Mouse (Mus musculus) bone marrow, adult 2 months (tissue): Measurements from ENCODE around the gene Ncoa1. TPM values are rescaled to one million over a fixed set of nuclear protein-coding genes. Genes with fewer than 3 reads are reported as not detected.
A peak's percentile ranks its signal among the peaks of the same experiment; 100 is the strongest.

Experiments used
- H3K27ac ChIP-seq: fragments of 200-500 bp; 2 replicates; pipeline ENCODE4 v1.5.1; 2012; ENCODE audit warnings: low read depth, mild to moderate bottlenecking, control low read depth, inconsistent platforms, low read length; ENCODE audit not compliant: control insufficient read depth, poor library complexity, insufficient read depth
- H3K4me1 ChIP-seq: fragments of 200-500 bp; 2 replicates; pipeline ENCODE4 v1.6.1; 2011; ENCODE audit warnings: low read length; ENCODE audit not compliant: control insufficient read depth, insufficient read depth
- H3K4me3 ChIP-seq: fragments of 200-500 bp; replicated peaks from 2 replicates; pipeline ENCODE3; 2011; ENCODE audit warnings: mild to moderate bottlenecking, low read depth, low read length, control low read depth; ENCODE audit not compliant: control insufficient read depth
- CTCF ChIP-seq: fragments of 200-500 bp; IDR thresholded peaks from 2 replicates; pipeline ENCODE4 v1.5.1; 2011; ENCODE audit warnings: low read length, control low read depth; ENCODE audit not compliant: control insufficient read depth, insufficient read depth
- POLR2A ChIP-seq: fragments of 200-500 bp; IDR thresholded peaks from 2 replicates; pipeline ENCODE4 v1.6.1; 2011; ENCODE audit warnings: low read depth, mild to moderate bottlenecking, control low read depth, low read length, borderline replicate concordance; ENCODE audit not compliant: control insufficient read depth
- WGBS: fragments of 180-500 bp; shearing (Covaris S2); methylation state at CpG from one replicate; pipeline ENCODE4 v1.1.7; 2018; 5-methylcytosine and 5-hydroxymethylcytosine counted together
- polyA plus RNA-seq: library from polyadenylated mRNA; stranded (reverse); fragments of >200 nt; gene quantifications from 2 replicates; pipeline ENCODE4 v1.2.4, GENCODE M21; 2011; ENCODE audit warnings: low replicate concordance; ENCODE audit not compliant: missing spikeins, insufficient read depth, insufficient read length

Ncoa1 gene
- polyA plus RNA-seq, 1 experiment = 16.2 TPM

DNA sequence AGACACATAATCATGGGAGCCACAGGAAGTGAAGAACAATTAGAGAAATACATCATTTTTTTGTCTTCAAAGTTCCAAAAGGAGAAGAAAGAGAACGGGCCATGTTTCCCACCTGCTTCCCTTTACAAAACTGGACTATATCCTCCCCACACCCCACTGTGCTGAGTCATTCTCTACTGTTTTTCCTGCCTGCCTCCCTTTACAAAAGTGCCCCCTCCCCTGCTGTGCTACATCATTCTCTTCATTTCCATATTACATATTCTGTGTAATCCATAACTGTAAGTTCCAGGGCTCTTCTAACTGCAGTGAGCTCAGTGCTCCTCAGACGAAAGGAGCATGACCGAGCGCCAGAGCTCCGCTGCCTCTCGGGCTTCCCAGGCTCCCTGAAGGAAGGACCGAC lies 80.8 kb downstream of the Ncoa1 start:
- Histone ChIP-seq H3K4me1 (no peaks in the 10 kb centered on the region), H3K4me3 (no peak overlapping the region), H3K27ac (no peak overlapping the region)
- TF ChIP-seq CTCF (no peak), POLR2A (no peak)
- WGBS = 81% methylated on average over 7 of the region's 7 CpGs

DNA sequence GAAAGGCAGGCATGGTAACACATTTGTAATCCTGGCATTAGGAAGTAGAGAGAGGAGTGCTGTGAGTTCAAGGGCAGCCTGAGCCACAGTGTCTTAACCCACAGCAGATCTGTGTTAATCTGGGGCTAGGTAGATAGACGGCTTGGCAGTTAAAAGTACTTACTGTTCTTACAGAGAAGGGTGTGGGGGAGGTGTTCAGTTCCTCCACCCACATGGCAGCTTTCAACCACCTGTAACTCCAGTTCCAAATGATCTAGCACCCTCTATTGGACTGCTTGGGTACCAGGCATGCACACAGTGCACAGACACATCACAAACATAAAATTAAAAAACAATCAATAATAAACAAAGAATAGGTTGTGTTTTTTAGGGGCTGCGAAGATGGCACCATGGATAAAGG lies 84.4 kb downstream of the Ncoa1 start:
- Histone ChIP-seq H3K4me1 (no peaks in the 10 kb centered on the region), H3K27ac (no peak overlapping the region), H3K4me3 (no peak overlapping the region)
- 67% methylated on average over 2 of the region's 2 CpGs for WGBS
- TF ChIP-seq POLR2A (no peak), CTCF (0 out of 2 replicates have a peak, but pooled peaks have one; percentile 6)

DNA sequence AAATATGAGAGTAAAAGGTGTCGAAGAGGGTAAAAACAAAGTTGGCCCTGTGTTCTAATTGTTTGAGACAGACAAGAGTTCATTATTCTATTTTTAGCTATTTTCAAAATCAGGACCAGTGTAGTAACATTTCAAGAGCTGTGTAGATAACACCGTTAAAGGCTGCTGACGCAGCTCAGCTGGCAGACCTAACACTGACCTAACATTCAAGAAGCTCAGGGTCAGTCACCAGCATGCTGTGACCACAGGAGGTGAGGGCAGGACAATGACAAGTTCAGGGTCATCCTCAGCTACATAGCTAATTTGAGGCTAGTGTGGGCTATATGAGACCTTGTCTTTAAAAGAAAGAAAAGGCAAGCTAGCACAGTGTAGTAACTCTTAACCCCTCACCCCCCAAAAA lies 84.9 kb downstream of the Ncoa1 start:
- TF ChIP-seq POLR2A = no peak
- no peak for TF ChIP-seq CTCF

DNA sequence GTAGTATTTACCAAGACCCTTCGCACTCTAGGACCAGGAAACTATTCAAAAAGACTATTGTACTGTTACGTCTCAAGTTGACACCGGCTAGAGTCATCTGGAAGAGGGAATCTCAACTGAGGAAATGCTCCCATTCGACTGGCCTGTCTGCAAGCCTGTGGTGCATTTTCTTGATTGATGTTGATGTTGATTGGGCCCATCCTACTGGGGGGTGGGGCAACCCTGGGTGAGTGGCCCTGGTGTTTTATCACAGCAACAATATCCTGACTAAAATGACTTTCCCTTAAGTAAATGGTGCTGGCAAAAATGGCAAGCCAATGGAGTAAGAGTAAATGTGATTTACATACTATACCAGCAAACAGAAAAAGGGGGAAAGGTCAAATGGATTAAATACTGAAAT lies 85.7 kb downstream of the Ncoa1 start:
- no peak overlapping the region for H3K4me3 ChIP-seq
- WGBS = 80% methylated on average over 4 of the region's 4 CpGs
- no peaks in the 10 kb centered on the region for H3K4me1 ChIP-seq
- no peak for TF ChIP-seq POLR2A
- H3K27ac ChIP-seq = no peak overlapping the region

More for the DNA sequence above, 84.9 kb downstream of the Ncoa1 start:
- H3K4me3 ChIP-seq = no peak overlapping the region
- H3K4me1 ChIP-seq = no peaks in the 10 kb centered on the region
- no peak overlapping the region for H3K27ac ChIP-seq
- 76% methylated on average over 3 of the region's 3 CpGs for WGBS

DNA sequence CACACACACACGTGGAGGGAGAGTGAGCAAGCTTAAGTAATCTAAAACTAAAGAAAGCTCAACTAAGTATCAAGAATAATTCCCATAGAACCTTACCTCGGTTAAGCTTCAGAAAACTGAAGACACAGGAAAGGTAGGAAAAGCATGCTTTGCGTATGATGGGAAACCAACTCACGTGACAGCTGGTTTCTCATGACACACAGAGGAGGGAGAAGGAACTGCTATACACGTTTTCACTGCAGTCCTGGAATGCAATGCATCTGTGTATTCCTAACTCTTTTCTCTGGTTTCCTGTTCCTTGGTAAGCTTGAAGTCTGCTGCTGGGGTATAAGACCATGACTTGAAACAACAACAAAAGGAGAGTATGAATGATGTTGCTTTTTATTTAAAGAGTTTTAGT lies 86.3 kb downstream of the Ncoa1 start:
- TF ChIP-seq POLR2A = no peak
- no peak for TF ChIP-seq CTCF

DNA sequence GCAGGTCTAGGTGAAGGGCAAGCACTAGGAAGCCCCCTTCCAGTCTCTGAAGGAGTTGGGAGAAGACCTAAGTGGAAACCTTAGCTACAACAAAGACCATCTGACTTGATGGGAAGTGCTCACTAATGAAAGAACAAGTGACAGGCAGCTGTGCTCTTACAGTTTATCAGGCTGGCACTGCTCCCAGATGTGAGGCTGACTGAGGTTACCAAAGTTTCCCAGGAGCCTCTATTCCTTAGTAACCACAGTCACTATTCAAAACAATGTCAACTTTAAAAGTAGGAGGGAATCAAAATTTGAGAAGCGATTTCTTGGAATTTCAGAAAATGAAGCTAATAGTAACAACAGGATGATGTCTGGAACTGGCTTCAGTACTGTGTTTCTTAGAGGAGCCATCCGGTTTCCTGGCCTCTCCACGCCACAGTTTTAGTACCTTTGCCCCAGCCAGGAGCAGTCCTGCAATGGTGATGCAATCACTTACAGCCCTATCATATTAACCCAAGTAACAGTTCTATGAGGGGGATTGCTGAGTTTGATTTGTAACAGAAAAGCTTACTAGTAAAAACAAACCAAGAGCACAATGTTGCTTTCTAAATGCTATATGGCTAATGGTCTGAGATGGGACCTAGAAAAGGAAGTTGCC lies 90.8 kb downstream of the Ncoa1 start:
- H3K4me1 ChIP-seq = no peaks in the 10 kb centered on the region
- TF ChIP-seq CTCF = no peak
- 78% methylated on average over 3 of the region's 3 CpGs for WGBS
- H3K4me3 ChIP-seq = no peak overlapping the region
- no peak overlapping the region for H3K27ac ChIP-seq

More for the DNA sequence above, 86.3 kb downstream of the Ncoa1 start:
- Histone ChIP-seq H3K4me1 (no peaks in the 10 kb centered on the region), H3K27ac (no peak overlapping the region), H3K4me3 (no peak overlapping the region)
- 60% methylated on average over 5 of the region's 5 CpGs for WGBS

DNA sequence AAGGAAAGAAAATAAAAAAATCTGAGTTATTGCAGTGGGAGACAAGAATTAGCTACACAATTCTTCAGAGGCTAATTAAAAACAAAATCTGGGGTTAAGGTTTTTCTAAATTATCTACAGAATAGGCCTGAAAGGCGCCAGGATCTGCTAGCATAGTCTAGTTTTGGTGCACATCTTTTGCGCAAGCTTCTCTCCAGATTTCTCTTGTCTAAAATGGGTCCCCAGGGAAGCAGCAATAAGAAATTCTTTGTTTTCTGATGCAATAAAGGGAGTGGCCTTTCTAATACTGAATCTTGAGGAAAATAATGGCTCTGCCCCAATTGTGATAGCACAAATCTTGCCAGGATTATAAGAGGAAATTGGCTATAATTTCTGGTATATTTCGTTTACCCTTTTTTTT lies 93.9 kb downstream of the Ncoa1 start:
- Histone ChIP-seq H3K27ac (no peak overlapping the region), H3K4me1 (no peaks in the 10 kb centered on the region), H3K4me3 (no peak overlapping the region)
- TF ChIP-seq CTCF (no peak), POLR2A (no peak)
- WGBS = 80% methylated on average over 3 of the region's 3 CpGs

DNA sequence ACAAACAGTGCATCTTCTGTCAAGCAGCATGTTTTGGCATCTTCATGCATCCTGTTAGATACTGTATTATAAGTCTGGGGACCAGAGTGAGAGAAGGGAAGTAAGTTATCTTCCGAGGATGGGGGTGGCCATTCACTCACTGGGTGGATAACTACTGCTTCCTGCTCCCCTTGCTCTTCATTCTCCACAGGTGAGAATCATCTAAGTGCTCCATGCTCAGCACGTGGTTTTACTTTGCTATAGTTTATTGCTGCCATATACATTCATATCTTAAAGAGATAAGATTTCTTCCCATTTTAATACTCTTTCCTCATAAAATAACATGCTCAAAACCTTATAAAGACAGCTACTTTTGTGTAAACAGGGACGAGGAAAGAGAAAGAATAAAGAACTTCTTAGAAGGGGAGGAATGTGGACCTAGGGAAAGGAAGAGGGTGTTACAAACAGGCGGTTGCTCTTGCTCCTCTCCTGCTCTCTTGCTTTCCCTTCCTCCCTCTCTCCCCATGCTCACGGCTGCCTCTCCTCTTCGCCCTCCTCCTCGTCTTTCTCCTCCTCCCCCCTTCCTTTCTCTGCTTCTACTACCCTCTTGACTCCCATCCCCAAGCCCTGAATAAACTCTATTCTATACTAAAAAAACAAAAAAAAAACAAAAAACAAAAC lies 97.6 kb downstream of the Ncoa1 start:
- WGBS = 68% methylated on average over 7 of the region's 7 CpGs
- H3K4me3 ChIP-seq = no peak overlapping the region
- no peak for TF ChIP-seq POLR2A
- no peak for TF ChIP-seq CTCF
- H3K27ac ChIP-seq = no peak overlapping the region
- H3K4me1 ChIP-seq = no peaks in the 10 kb centered on the region

DNA sequence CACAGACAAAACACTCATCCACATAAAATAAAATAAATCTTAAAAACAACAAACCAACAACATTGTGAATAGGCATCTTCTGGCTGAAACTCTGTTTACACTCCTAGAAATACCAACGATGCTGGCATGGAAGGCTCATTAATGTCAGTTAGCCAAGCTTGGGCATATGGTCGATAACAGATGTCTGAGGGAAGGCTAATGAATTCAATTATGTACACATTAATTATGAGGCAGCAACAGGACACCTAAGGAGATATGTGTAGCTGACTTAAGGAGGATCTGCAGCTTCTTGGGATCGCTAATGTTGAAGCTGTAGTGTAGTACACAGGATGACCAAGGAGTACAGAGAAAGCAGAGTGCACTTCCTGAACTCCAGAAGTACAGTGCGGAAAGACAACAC lies 100.5 kb downstream of the Ncoa1 start:
- no peak overlapping the region for H3K4me3 ChIP-seq
- no peaks in the 10 kb centered on the region for H3K4me1 ChIP-seq
- no peak overlapping the region for H3K27ac ChIP-seq
- WGBS = 85% methylated on average over 4 of the region's 4 CpGs
- TF ChIP-seq POLR2A (no peak), CTCF (no peak)
